Mouse (Mus musculus) liver, postnatal 0 days (tissue): ENCODE data around the gene Cry2.

Experiments used
- CTCF ChIP-seq: sonication (generic); IDR thresholded peaks from 2 replicates; pipeline ENCODE4 v1.5.1; 2016; ENCODE audit warnings: antibody characterized with exemption, low read depth
- EP300 ChIP-seq: IDR thresholded peaks from 2 replicates; pipeline ENCODE4 v1.6.1; 2016; ENCODE audit warnings: antibody characterized with exemption, low read depth, mild to moderate bottlenecking

DNA sequence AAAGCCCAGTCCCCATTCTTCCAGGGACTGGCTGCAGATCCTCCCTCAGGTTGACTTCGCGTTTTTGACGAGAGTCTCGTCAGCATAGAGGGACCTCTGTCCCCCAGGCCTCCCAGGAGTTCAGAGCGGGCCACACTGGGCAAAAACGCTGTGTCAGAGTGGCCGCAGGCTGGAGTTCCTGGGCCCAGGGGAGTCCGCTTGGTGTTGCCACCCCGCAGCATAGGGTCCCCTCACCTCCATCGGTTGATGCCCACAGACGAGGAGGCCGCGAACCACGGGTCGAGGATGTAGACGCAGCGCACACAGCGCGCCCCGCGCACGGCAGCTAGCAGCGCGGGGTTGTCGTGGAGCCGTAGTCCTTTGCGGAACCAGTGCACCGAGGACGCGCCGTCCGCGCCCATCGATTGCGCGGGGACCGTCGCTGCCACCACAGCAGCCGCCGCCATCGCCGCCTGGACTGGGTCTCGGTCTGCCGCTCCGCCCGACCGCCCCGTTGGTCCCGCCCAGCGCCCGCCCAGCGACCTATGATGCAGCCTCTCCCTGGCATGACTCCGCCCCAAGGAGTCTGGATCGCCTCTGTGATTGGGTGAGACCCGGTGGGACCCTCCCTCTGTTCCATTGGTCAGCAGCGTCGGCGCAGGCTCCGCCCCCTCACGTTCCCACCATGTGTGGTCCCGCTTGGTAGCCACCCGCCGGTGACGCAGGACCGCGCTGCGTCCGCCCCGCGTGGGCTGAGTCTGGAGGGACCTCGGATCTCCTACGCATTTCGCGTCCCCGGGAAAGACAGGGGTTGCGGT is at the start of gene Cry2:
- TF ChIP-seq CTCF: no peak
- TF ChIP-seq EP300: no peak; the same call in 1 of the 2 replicates
